Comparison of ENCODE assay signal across 1 mouse cellular context in the genomic region with DNA sequence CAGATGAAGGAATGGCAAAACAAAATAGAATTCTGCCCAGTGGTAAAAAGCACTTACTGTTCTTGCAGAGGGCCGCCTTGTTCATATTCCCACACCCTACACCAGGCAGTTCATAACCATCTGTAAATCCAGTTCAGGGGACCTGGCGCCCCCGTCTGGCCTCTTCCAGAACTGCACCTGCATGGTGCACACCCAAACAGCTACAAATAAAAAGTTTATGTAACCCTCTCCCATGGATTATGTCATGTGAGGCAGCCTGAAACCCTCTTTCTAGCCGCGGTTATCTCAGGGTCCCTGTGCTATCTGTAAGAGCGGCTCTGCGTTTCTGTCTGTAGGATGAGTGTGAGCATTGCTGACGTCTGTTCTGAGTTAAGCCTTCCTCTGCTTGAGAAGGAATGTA.
TF ChIP-seq lines count a peak whose summit lies in the region.

No protein-coding gene starts in this region.

TF ChIP-seq in CH12.LX, 34 proteins besides CTCF, POLR2A, EP300 and RAD21:
- TF ChIP-seq SIN3A (IDR thresholded peaks at IDR 0.05; ENCODE audit: low read length) (no peak), PAX5 (IDR thresholded peaks at IDR 0.05; ENCODE audit: low read length) (no peak), E2F4 (IDR thresholded peaks at IDR 0.05; ENCODE audit: insufficient replicate concordance, low read depth, low read length) (no peak), NELFE (IDR thresholded peaks at IDR 0.05; ENCODE audit: low read depth, low read length) (0 out of 2 replicates have a peak, but pooled peaks have one; percentile 29), MAZ (IDR thresholded peaks at IDR 0.05; ENCODE audit: low read depth, low read length) (no peak), USF2 (conservative IDR thresholded peaks at IDR 0.05; ENCODE audit: low read depth, low read length) (no peak), ZNF384 (IDR thresholded peaks at IDR 0.05; ENCODE audit: low read depth, low read length) (no peak), RCOR1 (conservative IDR thresholded peaks at IDR 0.05; ENCODE audit: low read depth, low read length) (no peak), HCFC1 (IDR thresholded peaks at IDR 0.05; ENCODE audit: low read depth, low read length) (0 out of 2 replicates have a peak, but pooled peaks have one; percentile 7), CHD2 (IDR thresholded peaks at IDR 0.05; ENCODE audit: low read length) (no peak), CHD1 (IDR thresholded peaks at IDR 0.05; ENCODE audit: low read depth, low read length) (no peak), MEF2A (IDR thresholded peaks at IDR 0.05; ENCODE audit: borderline replicate concordance, low read depth, low read length) (no peak), MAFK (IDR thresholded peaks at IDR 0.05; ENCODE audit: insufficient replicate concordance, low read length) (no peak), GABPA (IDR thresholded peaks at IDR 0.05; ENCODE audit: insufficient replicate concordance, low read depth, low read length) (no peak), MAX (IDR thresholded peaks at IDR 0.05; ENCODE audit: low read length) (no peak), SMC3 (IDR thresholded peaks at IDR 0.05; ENCODE audit: low read depth, low read length) (peak; percentile 64)
